Mouse (Mus musculus): Measurements from ENCODE around the gene Slc22a23. TPM values are rescaled to one million over a fixed set of nuclear protein-coding genes. Genes with fewer than 3 reads are reported as not detected.

Gene Slc22a23
- total RNA-seq, 1 experiment = 5.9 TPM

DNA sequence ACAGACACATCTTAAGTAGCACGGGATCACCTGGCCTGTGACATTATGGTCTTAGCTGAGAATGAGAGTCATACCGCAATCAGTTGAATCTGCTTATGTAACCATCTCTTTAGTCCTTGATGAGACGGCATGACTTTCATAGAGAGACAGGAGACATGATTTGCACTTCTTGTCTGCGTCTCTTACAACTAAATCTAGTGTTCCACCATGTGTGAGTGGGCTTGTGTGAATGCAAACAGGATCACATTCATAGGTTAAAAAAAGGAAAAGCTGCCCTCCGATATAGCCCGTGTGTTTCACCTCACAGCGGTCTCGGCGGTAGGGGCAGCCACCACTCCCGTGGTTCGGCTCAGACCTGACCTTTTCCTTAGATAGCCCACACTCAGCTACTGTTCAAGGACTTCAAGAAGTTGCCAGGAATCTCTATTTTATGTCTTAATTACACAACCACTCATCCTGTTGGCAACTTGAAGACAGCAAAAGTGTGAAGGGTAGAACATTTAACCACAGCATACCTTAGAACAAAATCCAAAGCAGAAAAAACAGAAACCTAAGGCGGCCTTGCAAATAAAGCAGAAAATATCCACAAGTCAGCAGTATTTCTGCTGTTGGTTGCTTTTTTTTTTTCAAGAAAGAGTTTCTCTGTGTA is 49.1 kb downstream of the Slc22a23 start:
- DNase-seq (ENCODE audit: low read depth, low spot score) = no peak
- peaks cover 0 to 2% of the 10 kb centered on the region in 2 experiments; a peak in 1 of 4 replicates for H3K4me1 ChIP-seq (ENCODE audit: control insufficient read depth in 2 of 2, insufficient read depth in 2 of 2, low read length in 2 of 2, poor library complexity in 1 of 2)
- H3K36me3 ChIP-seq (ENCODE audit: control insufficient read depth, insufficient read depth, low read length, poor library complexity, severe bottlenecking) = no peaks in the 10 kb centered on the region
- H3K4me3 ChIP-seq (ENCODE audit: insufficient read depth in 1 of 2, low read depth in 1 of 2, low read length in 2 of 2, poor library complexity in 1 of 2, severe bottlenecking in 1 of 2) = no peak overlapping the region
- no peaks in the 10 kb centered on the region for H3K9me3 ChIP-seq (ENCODE audit: control insufficient read depth, insufficient read depth, low read depth, low read length)
- no peak for TF ChIP-seq HCFC1 (IDR thresholded peaks at IDR 0.05; ENCODE audit: borderline replicate concordance, insufficient read depth, low read length)
- TF ChIP-seq MAFK (IDR thresholded peaks at IDR 0.05; ENCODE audit: insufficient read depth, low read depth, low read length) = no peak
- no peak for TF ChIP-seq CHD2 (IDR thresholded peaks at IDR 0.05; ENCODE audit: low read depth, low read length)
- no peak for TF ChIP-seq ZC3H11A (IDR thresholded peaks at IDR 0.05; ENCODE audit: borderline replicate concordance, low read depth, low read length)
- no peak for TF ChIP-seq ZNF384 (IDR thresholded peaks at IDR 0.05; ENCODE audit: low read depth, low read length)
- in situ Hi-C loops (cut with MboI; ENCODE audit: low sequenced_read_pairs in 2 of 2, unreplicated experiment in 2 of 2) = no loop called here
- no peak overlapping the region for H3K9ac ChIP-seq (ENCODE audit: insufficient read depth, low read depth, low read length, poor library complexity, severe bottlenecking)
- H3K27ac ChIP-seq (ENCODE audit: insufficient read depth, low read depth, low read length, poor library complexity, severe bottlenecking) = no peak overlapping the region

DNA sequence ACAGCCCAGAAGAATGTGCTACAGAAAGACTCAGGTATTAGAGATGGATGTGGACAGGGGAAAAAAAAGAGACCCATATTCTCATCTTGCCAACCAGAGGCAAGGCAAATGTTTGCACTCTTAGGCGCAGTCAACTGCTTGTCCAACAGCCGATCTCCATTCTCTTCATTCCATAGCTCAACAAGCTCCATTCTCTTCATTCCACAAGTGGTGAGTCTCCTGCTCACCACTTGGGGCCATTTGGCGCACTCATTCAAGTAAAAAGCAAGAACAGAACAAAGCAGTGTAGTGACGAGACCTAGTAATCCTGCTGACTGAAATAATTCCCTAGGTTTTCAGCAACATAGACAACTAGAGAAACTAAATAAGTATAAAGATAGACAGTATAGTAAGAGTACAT is 50.8 kb downstream of the Slc22a23 start:
- H3K4me3 ChIP-seq (ENCODE audit: insufficient read depth in 1 of 2, low read depth in 1 of 2, low read length in 2 of 2, poor library complexity in 1 of 2, severe bottlenecking in 1 of 2) = no peak overlapping the region
- H3K4me1 ChIP-seq (ENCODE audit: control insufficient read depth in 2 of 2, insufficient read depth in 2 of 2, low read length in 2 of 2, poor library complexity in 1 of 2) = peaks cover 0 to 2% of the 10 kb centered on the region in 2 experiments; a peak in 1 of 4 replicates
- H3K9ac ChIP-seq (ENCODE audit: insufficient read depth, low read depth, low read length, poor library complexity, severe bottlenecking) = no peak overlapping the region
- no peak for TF ChIP-seq MAFK (IDR thresholded peaks at IDR 0.05; ENCODE audit: insufficient read depth, low read depth, low read length)
- no peak for TF ChIP-seq CHD2 (IDR thresholded peaks at IDR 0.05; ENCODE audit: low read depth, low read length)
- no peak for TF ChIP-seq ZNF384 (IDR thresholded peaks at IDR 0.05; ENCODE audit: low read depth, low read length)
- no peak for TF ChIP-seq ZC3H11A (IDR thresholded peaks at IDR 0.05; ENCODE audit: borderline replicate concordance, low read depth, low read length)
- no peak for TF ChIP-seq HCFC1 (IDR thresholded peaks at IDR 0.05; ENCODE audit: borderline replicate concordance, insufficient read depth, low read length)
- H3K9me3 ChIP-seq (ENCODE audit: control insufficient read depth, insufficient read depth, low read depth, low read length) = no peaks in the 10 kb centered on the region
- no peak for DNase-seq (ENCODE audit: low read depth, low spot score)
- in situ Hi-C loops (cut with MboI; ENCODE audit: low sequenced_read_pairs in 2 of 2, unreplicated experiment in 2 of 2) = no loop called here
- no peaks in the 10 kb centered on the region for H3K36me3 ChIP-seq (ENCODE audit: control insufficient read depth, insufficient read depth, low read length, poor library complexity, severe bottlenecking)
- H3K27ac ChIP-seq (ENCODE audit: insufficient read depth, low read depth, low read length, poor library complexity, severe bottlenecking) = no peak overlapping the region

DNA sequence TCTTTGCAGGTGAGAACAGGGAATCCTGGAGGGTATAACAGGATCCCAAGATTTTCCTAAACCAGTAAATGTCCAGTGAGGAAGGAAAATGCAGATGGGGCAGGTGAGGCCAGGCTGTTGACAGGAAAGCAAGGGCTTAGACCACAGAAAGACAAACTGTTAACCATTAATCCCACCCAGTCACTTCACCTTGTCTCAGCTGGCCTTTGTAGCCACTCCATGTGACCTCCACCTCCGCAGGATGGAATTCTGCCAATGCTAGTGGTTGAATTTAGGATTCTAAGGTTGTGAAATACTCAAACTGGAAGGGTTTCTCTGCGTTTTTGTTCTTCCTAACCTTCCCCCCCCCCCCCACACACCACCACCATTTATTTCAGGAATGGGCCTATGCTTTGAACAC is 52.9 kb downstream of the Slc22a23 start:
- TF ChIP-seq HCFC1 (IDR thresholded peaks at IDR 0.05; ENCODE audit: borderline replicate concordance, insufficient read depth, low read length) (no peak), CHD2 (IDR thresholded peaks at IDR 0.05; ENCODE audit: low read depth, low read length) (no peak), ZC3H11A (IDR thresholded peaks at IDR 0.05; ENCODE audit: borderline replicate concordance, low read depth, low read length) (no peak), MAFK (IDR thresholded peaks at IDR 0.05; ENCODE audit: insufficient read depth, low read depth, low read length) (no peak), ZNF384 (IDR thresholded peaks at IDR 0.05; ENCODE audit: low read depth, low read length) (no peak)
- no peaks in the 10 kb centered on the region for H3K9me3 ChIP-seq (ENCODE audit: control insufficient read depth, insufficient read depth, low read depth, low read length)
- no peak overlapping the region for H3K27ac ChIP-seq (ENCODE audit: insufficient read depth, low read depth, low read length, poor library complexity, severe bottlenecking)

DNA sequence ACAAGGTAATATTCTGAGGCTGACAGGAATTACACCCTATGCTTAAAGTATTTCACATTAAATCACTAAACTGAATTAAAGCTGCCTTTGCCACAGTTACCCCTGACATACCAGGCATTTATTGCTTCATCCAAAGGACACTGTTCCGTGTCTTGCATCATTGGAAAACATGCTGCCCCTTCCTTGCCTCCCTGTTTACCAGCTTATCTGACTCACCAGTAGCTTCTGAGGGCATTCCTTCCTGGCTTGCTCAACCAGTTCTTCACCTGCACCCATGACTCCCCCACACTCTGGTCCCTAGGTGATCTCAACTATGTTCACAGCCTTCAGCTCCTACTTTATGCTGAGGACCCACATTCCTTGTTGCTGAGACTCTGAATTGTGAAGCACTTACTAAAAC is 54.6 kb downstream of the Slc22a23 start:
- Histone ChIP-seq H3K4me1 (ENCODE audit: control insufficient read depth in 2 of 2, insufficient read depth in 2 of 2, low read length in 2 of 2, poor library complexity in 1 of 2) (peaks cover 4 to 14% of the 10 kb centered on the region in 2 experiments; a peak in 3 of 4 replicates), H3K36me3 (ENCODE audit: control insufficient read depth, insufficient read depth, low read length, poor library complexity, severe bottlenecking) (no peaks in the 10 kb centered on the region), H3K4me3 (ENCODE audit: insufficient read depth in 1 of 2, low read depth in 1 of 2, low read length in 2 of 2, poor library complexity in 1 of 2, severe bottlenecking in 1 of 2) (no peak overlapping the region), H3K27ac (ENCODE audit: insufficient read depth, low read depth, low read length, poor library complexity, severe bottlenecking) (no peak overlapping the region), H3K9me3 (ENCODE audit: control insufficient read depth, insufficient read depth, low read depth, low read length) (no peaks in the 10 kb centered on the region), H3K9ac (ENCODE audit: insufficient read depth, low read depth, low read length, poor library complexity, severe bottlenecking) (no peak overlapping the region)
- in situ Hi-C loops (cut with MboI; ENCODE audit: low sequenced_read_pairs in 2 of 2, unreplicated experiment in 2 of 2) = no loop called here
- DNase-seq (ENCODE audit: low read depth, low spot score) = no peak
- TF ChIP-seq ZNF384 (IDR thresholded peaks at IDR 0.05; ENCODE audit: low read depth, low read length) (no peak), HCFC1 (IDR thresholded peaks at IDR 0.05; ENCODE audit: borderline replicate concordance, insufficient read depth, low read length) (no peak), ZC3H11A (IDR thresholded peaks at IDR 0.05; ENCODE audit: borderline replicate concordance, low read depth, low read length) (no peak), MAFK (IDR thresholded peaks at IDR 0.05; ENCODE audit: insufficient read depth, low read depth, low read length) (no peak), CHD2 (IDR thresholded peaks at IDR 0.05; ENCODE audit: low read depth, low read length) (no peak)

More for the DNA sequence above, 52.9 kb downstream of the Slc22a23 start:
- no peak overlapping the region for H3K9ac ChIP-seq (ENCODE audit: insufficient read depth, low read depth, low read length, poor library complexity, severe bottlenecking)
- no peak for DNase-seq (ENCODE audit: low read depth, low spot score)
- peaks cover 3 to 9% of the 10 kb centered on the region in 2 experiments; a peak in 3 of 4 replicates for H3K4me1 ChIP-seq (ENCODE audit: control insufficient read depth in 2 of 2, insufficient read depth in 2 of 2, low read length in 2 of 2, poor library complexity in 1 of 2)
- in situ Hi-C loops (cut with MboI; ENCODE audit: low sequenced_read_pairs in 2 of 2, unreplicated experiment in 2 of 2) = no loop called here
- no peak overlapping the region for H3K4me3 ChIP-seq (ENCODE audit: insufficient read depth in 1 of 2, low read depth in 1 of 2, low read length in 2 of 2, poor library complexity in 1 of 2, severe bottlenecking in 1 of 2)
- no peaks in the 10 kb centered on the region for H3K36me3 ChIP-seq (ENCODE audit: control insufficient read depth, insufficient read depth, low read length, poor library complexity, severe bottlenecking)

All from ES-E14 (cell line).